Mouse (Mus musculus) common myeloid progenitor, adult 5-6 weeks (primary cell): ENCODE data around the gene Fsip2. TPM values are rescaled to one million over a fixed set of nuclear protein-coding genes. Genes with fewer than 3 reads are reported as not detected.

ENCODE experiments used
- ATAC-seq: replicated peaks from 2 replicates; pipeline ENCODE4 v1.8.0; 2016; ENCODE audit warnings: low read depth, mild to moderate bottlenecking, moderate TSS enrichment, inconsistent platforms; ENCODE audit not compliant: poor library complexity, severe bottlenecking
- total RNA-seq: library from RNA; stranded (forward); fragments of 200-1000, 187-1606 nt; gene quantifications from 2 replicates; pipeline ENCODE4 v1.2.3, GENCODE M21; 2017

Gene Fsip2
- total RNA-seq, result not detected in 2 replicates

GRCm38 (mm10) chr2:82943472-82943871, at the start of gene Fsip2:
Gene Fsip2, plus strand, starts transcription at chr2:82943634.
- no peak for ATAC-seq

- no peak for ATAC-seq
Measured at GRCm38 (mm10) chr2:82963443-82963842, 20.0 kb downstream of the Fsip2 start.

- ATAC-seq, result no peak
Measured at GRCm38 (mm10) chr2:83025853-83026252, 82.4 kb downstream of the Fsip2 start.

DNA sequence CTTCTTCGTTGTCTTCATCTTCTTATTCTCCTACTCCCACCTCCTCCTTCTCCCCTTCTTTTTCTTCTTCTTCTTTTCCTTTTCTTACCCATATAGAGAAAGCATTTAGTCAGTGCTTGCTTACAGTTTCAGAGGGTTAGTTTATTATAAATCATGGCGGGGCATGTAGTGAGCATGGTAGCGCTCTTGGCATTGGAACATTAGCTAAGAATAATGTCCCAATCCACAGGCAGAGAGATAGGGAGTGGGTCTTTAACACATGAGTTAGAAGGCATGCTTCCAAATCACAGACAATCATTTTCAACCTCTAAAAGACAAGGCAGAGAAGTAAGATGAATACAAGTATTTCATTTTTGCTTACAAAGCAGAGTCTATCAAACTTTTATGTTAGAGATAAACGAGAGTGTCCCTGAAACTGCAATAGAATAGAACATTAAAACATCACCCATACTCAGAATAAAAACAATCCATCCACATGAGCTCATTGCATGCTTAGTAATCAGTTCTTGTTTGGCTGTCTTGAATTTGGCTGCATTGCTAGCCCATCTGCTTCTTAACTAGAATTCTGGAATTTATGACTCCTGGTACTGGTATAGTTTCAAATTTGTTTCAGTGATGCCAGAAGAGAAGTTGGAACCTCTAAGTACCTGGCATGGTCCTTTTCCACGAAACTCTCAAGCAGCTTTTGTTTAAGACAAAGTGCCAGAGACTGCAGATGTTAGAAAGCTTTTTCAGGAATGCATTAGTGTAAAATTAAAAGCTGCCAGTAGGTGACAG, 109.7 kb downstream of the Fsip2 start:
- no peak for ATAC-seq
